Mouse (Mus musculus): ENCODE data around the gene Vgll4. TPM values are rescaled to one million over a fixed set of nuclear protein-coding genes. Genes with fewer than 3 reads are reported as not detected.

Gene Vgll4
- polyA plus RNA-seq, 1 experiment from 2014 or later = 10.0 TPM

GRCm38 (mm10) chr6:114862046-114862445, 107.7 kb downstream of the Vgll4 start:
- WGBS (ENCODE audit: insufficient replicate concordance) = 70% methylated on average over 9 of the region's 9 CpGs
- H3K9me3 ChIP-seq (replicated peaks; ENCODE audit: control insufficient read depth, low read length) = no peaks in the 10 kb centered on the region
- H3K36me3 ChIP-seq (ENCODE audit: control insufficient read depth, insufficient read depth) = no peaks in the 10 kb centered on the region
- no peak for ATAC-seq (ENCODE audit: low read depth)
- H3K4me2 ChIP-seq (ENCODE audit: low read depth, low read length) = no peak overlapping the region
- no peak overlapping the region for H3K9ac ChIP-seq (ENCODE audit: low read depth, low read length)
- H3K4me1 ChIP-seq (ENCODE audit: control insufficient read depth, low read depth, low read length) = no peaks in the 10 kb centered on the region
- H3K27me3 ChIP-seq (ENCODE audit: control insufficient read depth, insufficient read depth, low read depth, low read length) = no peaks in the 10 kb centered on the region
- H3K27ac ChIP-seq (ENCODE audit: low read length) = no peak overlapping the region
- no peak overlapping the region for H3K4me3 ChIP-seq (ENCODE audit: low read depth, low read length)

GRCm38 (mm10) chr6:114861591-114861990, 108.2 kb downstream of the Vgll4 start:
- H3K4me1 ChIP-seq (ENCODE audit: control insufficient read depth, low read depth, low read length) = no peaks in the 10 kb centered on the region
- no peak overlapping the region for H3K27ac ChIP-seq (ENCODE audit: low read length)
- no peak for ATAC-seq (ENCODE audit: low read depth)
- no peak overlapping the region for H3K4me3 ChIP-seq (ENCODE audit: low read depth, low read length)
- no peaks in the 10 kb centered on the region for H3K27me3 ChIP-seq (ENCODE audit: control insufficient read depth, insufficient read depth, low read depth, low read length)
- H3K9ac ChIP-seq (ENCODE audit: low read depth, low read length) = no peak overlapping the region
- H3K9me3 ChIP-seq (replicated peaks; ENCODE audit: control insufficient read depth, low read length) = no peaks in the 10 kb centered on the region
- H3K4me2 ChIP-seq (ENCODE audit: low read depth, low read length) = no peak overlapping the region
- no peaks in the 10 kb centered on the region for H3K36me3 ChIP-seq (ENCODE audit: control insufficient read depth, insufficient read depth)
- 84% methylated on average over 9 of the region's 9 CpGs for WGBS (ENCODE audit: insufficient replicate concordance)

GRCm38 (mm10) chr6:114860677-114861568, 108.9 kb downstream of the Vgll4 start:
- no peak overlapping the region for H3K4me3 ChIP-seq (ENCODE audit: low read depth, low read length)
- 79% methylated on average over 14 of the region's 14 CpGs for WGBS (ENCODE audit: insufficient replicate concordance)
- H3K4me2 ChIP-seq (ENCODE audit: low read depth, low read length) = no peak overlapping the region
- no peak overlapping the region for H3K27ac ChIP-seq (ENCODE audit: low read length)
- ATAC-seq (ENCODE audit: low read depth) = peak; percentile 20; the same call in 1 of the 2 replicates
- H3K27me3 ChIP-seq (ENCODE audit: control insufficient read depth, insufficient read depth, low read depth, low read length) = no peaks in the 10 kb centered on the region
- no peaks in the 10 kb centered on the region for H3K4me1 ChIP-seq (ENCODE audit: control insufficient read depth, low read depth, low read length)
- H3K36me3 ChIP-seq (ENCODE audit: control insufficient read depth, insufficient read depth) = no peaks in the 10 kb centered on the region
- no peaks in the 10 kb centered on the region for H3K9me3 ChIP-seq (replicated peaks; ENCODE audit: control insufficient read depth, low read length)
- H3K9ac ChIP-seq (ENCODE audit: low read depth, low read length) = no peak overlapping the region

- 57% methylated on average over 4 of the region's 4 CpGs for WGBS (ENCODE audit: insufficient replicate concordance)
- Histone ChIP-seq H3K4me3 (ENCODE audit: low read depth, low read length) (no peak overlapping the region), H3K36me3 (ENCODE audit: control insufficient read depth, insufficient read depth) (no peaks in the 10 kb centered on the region), H3K9ac (ENCODE audit: low read depth, low read length) (no peak overlapping the region), H3K4me2 (ENCODE audit: low read depth, low read length) (no peak overlapping the region), H3K9me3 (replicated peaks; ENCODE audit: control insufficient read depth, low read length) (no peaks in the 10 kb centered on the region), H3K4me1 (ENCODE audit: control insufficient read depth, low read depth, low read length) (no peaks in the 10 kb centered on the region), H3K27me3 (ENCODE audit: control insufficient read depth, insufficient read depth, low read depth, low read length) (no peaks in the 10 kb centered on the region), H3K27ac (ENCODE audit: low read length) (no peak overlapping the region)
- no peak for ATAC-seq (ENCODE audit: low read depth)
Measured at GRCm38 (mm10) chr6:114858722-114859053, 111.1 kb downstream of the Vgll4 start.

- no peak overlapping the region for H3K27ac ChIP-seq (ENCODE audit: low read length)
- H3K9me3 ChIP-seq (replicated peaks; ENCODE audit: control insufficient read depth, low read length) = no peaks in the 10 kb centered on the region
- no peak for ATAC-seq (ENCODE audit: low read depth)
- no peak overlapping the region for H3K4me2 ChIP-seq (ENCODE audit: low read depth, low read length)
- H3K4me3 ChIP-seq (ENCODE audit: low read depth, low read length) = no peak overlapping the region
- WGBS (ENCODE audit: insufficient replicate concordance) = 70% methylated on average over 3 of the region's 3 CpGs
- no peaks in the 10 kb centered on the region for H3K4me1 ChIP-seq (ENCODE audit: control insufficient read depth, low read depth, low read length)
- H3K9ac ChIP-seq (ENCODE audit: low read depth, low read length) = no peak overlapping the region
- no peaks in the 10 kb centered on the region for H3K27me3 ChIP-seq (ENCODE audit: control insufficient read depth, insufficient read depth, low read depth, low read length)
- H3K36me3 ChIP-seq (ENCODE audit: control insufficient read depth, insufficient read depth) = no peaks in the 10 kb centered on the region
Measured at GRCm38 (mm10) chr6:114857996-114858721, 111.6 kb downstream of the Vgll4 start.

- Histone ChIP-seq H3K9ac (ENCODE audit: low read depth, low read length) (no peak overlapping the region), H3K36me3 (ENCODE audit: control insufficient read depth, insufficient read depth) (no peaks in the 10 kb centered on the region), H3K4me2 (ENCODE audit: low read depth, low read length) (no peak overlapping the region), H3K4me3 (ENCODE audit: low read depth, low read length) (no peak overlapping the region), H3K4me1 (ENCODE audit: control insufficient read depth, low read depth, low read length) (no peaks in the 10 kb centered on the region), H3K9me3 (replicated peaks; ENCODE audit: control insufficient read depth, low read length) (no peaks in the 10 kb centered on the region), H3K27ac (ENCODE audit: low read length) (no peak overlapping the region), H3K27me3 (ENCODE audit: control insufficient read depth, insufficient read depth, low read depth, low read length) (no peaks in the 10 kb centered on the region)
- WGBS (ENCODE audit: insufficient replicate concordance) = 64% methylated on average over 4 of the region's 4 CpGs
- ATAC-seq (ENCODE audit: low read depth) = no peak
Measured at GRCm38 (mm10) chr6:114856501-114856900, 113.3 kb downstream of the Vgll4 start.

- Histone ChIP-seq H3K27ac (ENCODE audit: low read length) (no peak overlapping the region), H3K4me3 (ENCODE audit: low read depth, low read length) (no peak overlapping the region), H3K36me3 (ENCODE audit: control insufficient read depth, insufficient read depth) (no peaks in the 10 kb centered on the region), H3K4me2 (ENCODE audit: low read depth, low read length) (no peak overlapping the region), H3K9ac (ENCODE audit: low read depth, low read length) (no peak overlapping the region), H3K9me3 (replicated peaks; ENCODE audit: control insufficient read depth, low read length) (no peaks in the 10 kb centered on the region), H3K27me3 (ENCODE audit: control insufficient read depth, insufficient read depth, low read depth, low read length) (no peaks in the 10 kb centered on the region), H3K4me1 (ENCODE audit: control insufficient read depth, low read depth, low read length) (no peaks in the 10 kb centered on the region)
- WGBS (ENCODE audit: insufficient replicate concordance) = 56% methylated on average over 3 of the region's 3 CpGs
- ATAC-seq (ENCODE audit: low read depth) = no peak
Measured at GRCm38 (mm10) chr6:114855644-114856043, 114.2 kb downstream of the Vgll4 start.

GRCm38 (mm10) chr6:114854368-114854767, 115.4 kb downstream of the Vgll4 start:
- WGBS (ENCODE audit: insufficient replicate concordance) = 53% methylated on average over 2 of the region's 2 CpGs
- H3K27ac ChIP-seq (ENCODE audit: low read length) = no peak overlapping the region
- no peak overlapping the region for H3K9ac ChIP-seq (ENCODE audit: low read depth, low read length)

GRCm38 (mm10) chr6:114852739-114853138, 117.1 kb downstream of the Vgll4 start:
- Histone ChIP-seq H3K4me1 (ENCODE audit: control insufficient read depth, low read depth, low read length) (no peaks in the 10 kb centered on the region; the same call in 1 of the 2 replicates), H3K27me3 (ENCODE audit: control insufficient read depth, insufficient read depth, low read depth, low read length) (no peaks in the 10 kb centered on the region), H3K27ac (ENCODE audit: low read length) (no peak overlapping the region), H3K9me3 (replicated peaks; ENCODE audit: control insufficient read depth, low read length) (no peaks in the 10 kb centered on the region), H3K4me2 (ENCODE audit: low read depth, low read length) (no peak overlapping the region), H3K4me3 (ENCODE audit: low read depth, low read length) (no peak overlapping the region), H3K9ac (ENCODE audit: low read depth, low read length) (no peak overlapping the region), H3K36me3 (ENCODE audit: control insufficient read depth, insufficient read depth) (no peaks in the 10 kb centered on the region)
- ATAC-seq (ENCODE audit: low read depth) = no peak
- WGBS (ENCODE audit: insufficient replicate concordance) = 70% methylated on average over 3 of the region's 3 CpGs

More at GRCm38 (mm10) chr6:114854368-114854767, 115.4 kb downstream of the Vgll4 start:
- H3K4me3 ChIP-seq (ENCODE audit: low read depth, low read length) = no peak overlapping the region
- H3K4me2 ChIP-seq (ENCODE audit: low read depth, low read length) = no peak overlapping the region
- ATAC-seq (ENCODE audit: low read depth) = no peak
- no peaks in the 10 kb centered on the region for H3K4me1 ChIP-seq (ENCODE audit: control insufficient read depth, low read depth, low read length)
- no peaks in the 10 kb centered on the region for H3K36me3 ChIP-seq (ENCODE audit: control insufficient read depth, insufficient read depth)
- no peaks in the 10 kb centered on the region for H3K27me3 ChIP-seq (ENCODE audit: control insufficient read depth, insufficient read depth, low read depth, low read length)
- no peaks in the 10 kb centered on the region for H3K9me3 ChIP-seq (replicated peaks; ENCODE audit: control insufficient read depth, low read length)
